Mouse (Mus musculus): ENCODE data around the gene Pam.

The Pam gene

GRCm38 (mm10) chr1:98078735-98079134 lies 16.7 kb downstream of the Pam start:
- DNase-seq = no peak

- no peak for DNase-seq
These were observed 21.6 kb downstream of the Pam start for GRCm38 (mm10) chr1:98073826-98074225.

- no peak for DNase-seq
These were observed 22.3 kb downstream of the Pam start for GRCm38 (mm10) chr1:98073127-98073526.

GRCm38 (mm10) chr1:98072045-98072444 lies 23.4 kb downstream of the Pam start:
- peak; percentile 43 to 53 for DNase-seq

- DNase-seq = no peak
These were observed 24.0 kb downstream of the Pam start for GRCm38 (mm10) chr1:98071436-98071835.

GRCm38 (mm10) chr1:98070743-98071325 lies 24.6 kb downstream of the Pam start:
- DNase-seq = no peak

GRCm38 (mm10) chr1:98068177-98068576 lies 27.3 kb downstream of the Pam start:
- DNase-seq = no peak

- DNase-seq = no peak
These were observed 33.4 kb downstream of the Pam start for GRCm38 (mm10) chr1:98062074-98062473.

- no peak for DNase-seq
These were observed 36.0 kb downstream of the Pam start for GRCm38 (mm10) chr1:98059401-98059800.

- DNase-seq = no peak
These were observed 38.2 kb downstream of the Pam start for GRCm38 (mm10) chr1:98056996-98057945.

- no peak for DNase-seq
These were observed 39.2 kb downstream of the Pam start for GRCm38 (mm10) chr1:98056277-98056676.

GRCm38 (mm10) chr1:98055591-98055990 lies 39.9 kb downstream of the Pam start:
- no peak for DNase-seq

GRCm38 (mm10) chr1:98053994-98054393 lies 41.5 kb downstream of the Pam start:
- no peak for DNase-seq

GRCm38 (mm10) chr1:98053447-98053846 lies 42.0 kb downstream of the Pam start:
- peak in 1 of 2 experiments; percentile 21 for DNase-seq

GRCm38 (mm10) chr1:98052775-98053174 lies 42.7 kb downstream of the Pam start:
- DNase-seq = no peak

GRCm38 (mm10) chr1:98051039-98051438 lies 44.4 kb downstream of the Pam start:
- peak; percentile 47 to 62 for DNase-seq

- no peak for DNase-seq
These were observed 45.7 kb downstream of the Pam start for GRCm38 (mm10) chr1:98049756-98050155.

- DNase-seq = no peak
These were observed 47.1 kb downstream of the Pam start for GRCm38 (mm10) chr1:98048218-98048801.

GRCm38 (mm10) chr1:98047284-98048217 lies 47.9 kb downstream of the Pam start:
- DNase-seq = peak in 1 of 2 experiments; percentile 10

GRCm38 (mm10) chr1:98042425-98042824 lies 53.0 kb downstream of the Pam start:
- DNase-seq = no peak

- DNase-seq = no peak
These were observed 57.2 kb downstream of the Pam start for GRCm38 (mm10) chr1:98038252-98038651.

GRCm38 (mm10) chr1:98035736-98036135 lies 59.7 kb downstream of the Pam start:
- no peak for DNase-seq

- DNase-seq = no peak
These were observed 63.6 kb downstream of the Pam start for GRCm38 (mm10) chr1:98031802-98032201.

All from kidney, postnatal 4 days (tissue).